Mouse (Mus musculus): ENCODE measurements around the gene Ctnnb1.

The Ctnnb1 gene

GRCm38 (mm10) chr9:121005961-121006360, 76.9 kb downstream of the Ctnnb1 start:
- DNase-seq, result no peak

Measured in kidney, adult 18-20 months (tissue).